Mouse (Mus musculus): ENCODE measurements around the gene Ptprn2. TPM values are rescaled to one million over a fixed set of nuclear protein-coding genes. Genes with fewer than 3 reads are reported as not detected.

Gene Ptprn2
- 67.9 and 75.3 TPM in 2 replicates for polyA plus RNA-seq (2012; rRNA removed)

GRCm38 (mm10) chr12:116485591-116486403 lies at the start of gene Ptprn2:
Gene Ptprn2, plus strand, starts transcription at chr12:116485720.

Other genes starting within 250 kb of the Ptprn2 start
- gene Wdr60, start 222.7 kb upstream of the Ptprn2 start, polyA plus RNA-seq (2012; rRNA removed) = 16.5 and 16.6 TPM in 2 replicates
- not detected in 2 replicates for gene Gm11027, start 210.3 kb upstream of the Ptprn2 start, polyA plus RNA-seq (2012; rRNA removed)
- 12.2 and 13.0 TPM in 2 replicates for gene Esyt2, start 204.5 kb upstream of the Ptprn2 start, polyA plus RNA-seq (2012; rRNA removed)
- gene Ncapg2, start 80.3 kb upstream of the Ptprn2 start, polyA plus RNA-seq (2012; rRNA removed) = 8.4 and 9.1 TPM in 2 replicates